Mouse (Mus musculus) midbrain, embryonic 11.5 days (tissue): ENCODE data around the gene Bloc1s6. TPM values are rescaled to one million over a fixed set of nuclear protein-coding genes. Genes with fewer than 3 reads are reported as not detected.
A peak's percentile ranks its signal among the peaks of the same experiment; 100 is the strongest.

Experiments used
- ATAC-seq: fragments of 200-750 bp; cut with Nextera tagmentation; 2 replicates; pipeline ENCODE4 v1.8.0; 2017; ENCODE audit warnings: moderate TSS enrichment, moderate library complexity; ENCODE audit not compliant: low FRiP score
- DNase-seq: peaks from one replicate; pipeline ENCODE4 v3.0.0; 2015; ENCODE audit warnings: low spot score; ENCODE audit errors: missing footprints
- H3K27ac ChIP-seq: fragments of 300-500 bp; sonication (generic); 2 replicates; pipeline ENCODE4 v1.5.1; 2014; ENCODE audit warnings: low read depth, low read length
- H3K27me3 ChIP-seq: fragments of 300-500 bp; sonication (generic); 2 replicates; pipeline ENCODE4 v1.6.1; 2014; ENCODE audit warnings: mild to moderate bottlenecking, low read length, moderate library complexity, mixed read lengths; ENCODE audit not compliant: control insufficient read depth, insufficient read depth
- H3K36me3 ChIP-seq: fragments of 300-500 bp; sonication (generic); 2 replicates; pipeline ENCODE4 v1.6.1; 2014; ENCODE audit warnings: mild to moderate bottlenecking, low read length, moderate library complexity, mixed read lengths; ENCODE audit not compliant: control insufficient read depth, insufficient read depth
- H3K4me1 ChIP-seq: fragments of 300-500 bp; sonication (generic); 2 replicates; pipeline ENCODE4 v1.6.1; 2014; ENCODE audit warnings: low read length; ENCODE audit not compliant: control insufficient read depth, insufficient read depth
- H3K4me2 ChIP-seq: fragments of 300-500 bp; sonication (generic); 2 replicates; pipeline ENCODE4 v1.6.1; 2014; ENCODE audit warnings: mild to moderate bottlenecking, moderate library complexity
- H3K4me3 ChIP-seq: fragments of 300-500 bp; sonication (generic); 2 replicates; pipeline ENCODE4 v1.5.1; 2014; ENCODE audit warnings: low read depth, low read length
- H3K9ac ChIP-seq: fragments of 300-500 bp; sonication (generic); 2 replicates; pipeline ENCODE4 v1.6.1; 2014; ENCODE audit warnings: low read length
- H3K9me3 ChIP-seq: fragments of 300-500 bp; sonication (generic); 2 replicates; pipeline ENCODE4 v1.6.1; 2016; ENCODE audit warnings: low read length; ENCODE audit not compliant: control insufficient read depth
- WGBS: fragments of 180-500 bp; shearing (Covaris S2); extraction: QIAGEN DNeasy Blood & Tissue Kit; methylation state at CpG from one replicate; pipeline ENCODE4 v1.1.7; 2014; 5-methylcytosine and 5-hydroxymethylcytosine counted together
- polyA plus RNA-seq: library from polyadenylated mRNA; unstranded; fragments of >200 nt; fragmentation: Nextera tagmentation; extraction: Ambion mirVana; gene quantifications from 2 replicates; pipeline ENCODE4 v1.2.1, GENCODE M21; 2014

The Bloc1s6 gene
- polyA plus RNA-seq, 1 experiment from 2014 or later, result 78.1 TPM

DNA sequence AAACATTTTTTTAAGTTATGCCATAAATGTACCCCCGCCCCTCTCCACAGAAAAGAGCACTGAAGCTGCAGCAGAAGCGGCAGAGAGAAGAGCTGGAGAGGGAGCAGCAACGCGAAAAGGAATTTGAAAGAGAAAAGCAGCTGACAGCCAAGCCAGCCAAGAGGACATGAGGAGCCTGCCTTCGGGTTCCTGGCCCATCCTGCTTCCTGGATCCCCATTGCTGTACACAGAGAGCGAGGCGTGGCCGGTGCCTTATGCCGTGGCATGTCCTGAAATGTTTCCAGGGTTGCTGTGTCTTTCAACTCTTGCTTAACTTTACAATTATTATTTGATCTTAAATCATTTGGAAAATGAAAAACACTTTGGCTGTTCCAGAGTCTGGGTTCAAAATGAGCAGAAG, 8.2 kb downstream of the Bloc1s6 start:
- Histone ChIP-seq H3K4me2 (no peak overlapping the region), H3K9me3 (no peaks in the 10 kb centered on the region), H3K4me3 (no peak overlapping the region), H3K36me3 (no peaks in the 10 kb centered on the region; the same call in 1 of the 2 replicates), H3K9ac (no peak overlapping the region), H3K27me3 (no peaks in the 10 kb centered on the region), H3K27ac (no peak overlapping the region), H3K4me1 (no peaks in the 10 kb centered on the region)
- no peak for DNase-seq
- ATAC-seq, result no peak
- WGBS, result 91% methylated on average over 9 of the region's 9 CpGs

DNA sequence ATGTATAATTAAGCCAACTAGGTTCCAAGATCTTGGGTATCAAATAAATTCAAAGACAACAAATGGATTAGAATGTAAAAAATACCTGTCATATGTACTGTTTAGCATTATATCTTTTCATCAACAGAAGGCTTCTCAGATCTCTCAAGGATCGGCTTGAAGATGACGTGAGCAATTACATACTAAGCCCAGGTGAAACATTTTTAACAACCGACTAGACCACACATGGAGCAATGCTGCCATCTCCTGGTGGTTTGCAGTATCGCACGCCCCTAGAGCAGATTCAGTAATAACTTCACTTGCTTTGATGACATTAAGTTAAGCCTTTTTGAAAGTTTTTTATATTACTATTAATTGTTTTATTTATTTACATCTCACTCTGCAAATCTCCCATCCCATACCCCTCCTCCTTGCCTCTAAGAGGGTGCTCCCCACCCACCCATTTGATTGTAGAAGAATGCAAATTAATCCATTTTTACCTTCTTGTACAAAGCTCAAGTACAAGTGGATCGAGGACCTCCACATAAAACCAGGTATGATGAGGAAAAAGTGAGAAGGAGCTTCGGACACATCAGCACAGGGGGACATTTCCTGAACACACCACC, 15.5 kb downstream of the Bloc1s6 start:
- ATAC-seq (peak; percentile 52; the same call in 1 of the 2 replicates), DNase-seq (peak; percentile 96)
- no peak overlapping the region for H3K27ac ChIP-seq
- H3K4me2 ChIP-seq, result no peak overlapping the region
- no peak overlapping the region for H3K9ac ChIP-seq
- no peaks in the 10 kb centered on the region for H3K36me3 ChIP-seq
- H3K4me1 ChIP-seq, result no peaks in the 10 kb centered on the region
- no peaks in the 10 kb centered on the region for H3K27me3 ChIP-seq
- no peak overlapping the region for H3K4me3 ChIP-seq
- no peaks in the 10 kb centered on the region for H3K9me3 ChIP-seq
- 17% methylated on average over 7 of the region's 7 CpGs for WGBS

DNA sequence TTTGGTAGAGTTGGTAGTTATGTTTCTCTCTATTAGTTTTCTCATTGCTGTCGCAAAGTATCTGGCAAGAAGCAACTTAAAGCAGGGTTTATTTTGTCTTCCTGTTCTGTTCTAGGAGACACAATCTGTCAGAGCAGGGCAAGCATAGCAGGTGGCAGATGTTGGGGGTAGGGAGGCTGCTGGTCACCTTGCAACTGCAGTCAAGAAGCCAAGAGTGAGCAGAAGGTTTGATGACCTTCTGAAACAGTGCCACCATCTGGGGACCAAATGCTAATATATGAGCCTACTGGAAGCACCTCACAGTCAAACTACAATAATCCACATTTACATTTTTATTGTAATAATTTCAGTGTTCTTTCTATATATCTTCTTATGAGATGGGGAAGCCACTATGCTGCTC, 21.5 kb downstream of the Bloc1s6 start:
- ATAC-seq, result no peak
- no peak overlapping the region for H3K9ac ChIP-seq
- no peak overlapping the region for H3K4me3 ChIP-seq
- DNase-seq, result no peak
- H3K27me3 ChIP-seq, result 0 out of 2 replicates have a peak, but pooled peaks cover under 1% of the 10 kb centered on the region
- H3K27ac ChIP-seq, result no peak overlapping the region
- no peaks in the 10 kb centered on the region for H3K36me3 ChIP-seq
- H3K9me3 ChIP-seq, result no peaks in the 10 kb centered on the region
- H3K4me1 ChIP-seq, result no peaks in the 10 kb centered on the region
- no peak overlapping the region for H3K4me2 ChIP-seq
- 88% methylated on average over 1 of the region's 1 CpGs for WGBS

DNA sequence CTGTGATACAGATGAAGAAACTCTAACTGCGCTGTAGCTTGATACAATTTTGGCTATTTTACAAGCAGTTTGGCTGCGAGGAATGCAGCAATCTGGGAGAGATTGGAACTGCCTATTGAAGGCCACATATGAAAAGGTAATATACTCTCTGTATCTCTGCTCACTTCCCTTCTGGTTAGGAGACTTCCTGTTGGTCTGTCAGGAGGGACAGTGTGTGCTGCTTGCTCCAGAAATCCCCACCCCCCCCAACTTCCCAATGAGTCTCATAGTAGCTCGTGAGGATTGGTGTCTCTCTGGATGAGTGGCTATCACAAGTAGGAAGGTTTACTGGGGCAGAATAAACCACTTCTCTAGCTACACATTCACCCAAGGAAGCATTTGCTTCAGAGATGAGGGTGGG, 24.7 kb downstream of the Bloc1s6 start:
- Histone ChIP-seq H3K9ac (no peak overlapping the region), H3K9me3 (no peaks in the 10 kb centered on the region), H3K4me2 (no peak overlapping the region), H3K27ac (no peak overlapping the region), H3K4me1 (no peaks in the 10 kb centered on the region), H3K36me3 (no peaks in the 10 kb centered on the region), H3K27me3 (peaks cover 2% of the 10 kb centered on the region), H3K4me3 (no peak overlapping the region)
- ATAC-seq (no peak), DNase-seq (no peak)
- 74% methylated on average over 3 of the region's 3 CpGs for WGBS

DNA sequence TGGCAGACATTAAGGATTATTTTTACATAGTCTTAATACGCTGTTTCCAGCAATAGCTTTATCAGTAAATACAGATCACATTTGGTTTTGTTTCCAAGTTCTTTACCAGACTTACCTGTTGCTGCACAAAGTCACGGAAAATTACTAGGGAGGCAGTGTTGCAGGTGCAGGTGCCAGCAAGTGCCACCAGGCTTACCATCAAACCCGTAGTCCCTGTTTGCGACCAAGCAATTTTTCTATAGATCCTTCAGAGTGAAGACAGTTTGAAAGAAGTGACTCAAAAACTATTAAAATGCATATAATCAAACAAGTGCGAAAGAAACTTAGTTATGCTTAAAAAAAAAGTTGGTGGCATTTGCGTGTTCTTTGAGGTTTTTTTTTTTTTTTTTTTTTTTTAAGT, 26.2 kb downstream of the Bloc1s6 start:
- peaks cover 2% of the 10 kb centered on the region for H3K27me3 ChIP-seq
- peak overlapping the region; percentile 61; the same call in 1 of the 2 replicates for H3K4me2 ChIP-seq
- DNase-seq (no peak), ATAC-seq (no peak)
- no peak overlapping the region for H3K4me3 ChIP-seq
- H3K9me3 ChIP-seq, result no peaks in the 10 kb centered on the region
- H3K4me1 ChIP-seq, result no peaks in the 10 kb centered on the region
- no peak overlapping the region for H3K27ac ChIP-seq
- H3K9ac ChIP-seq, result no peak overlapping the region
- 48% methylated on average over 6 of the region's 6 CpGs for WGBS
- H3K36me3 ChIP-seq, result no peaks in the 10 kb centered on the region

DNA sequence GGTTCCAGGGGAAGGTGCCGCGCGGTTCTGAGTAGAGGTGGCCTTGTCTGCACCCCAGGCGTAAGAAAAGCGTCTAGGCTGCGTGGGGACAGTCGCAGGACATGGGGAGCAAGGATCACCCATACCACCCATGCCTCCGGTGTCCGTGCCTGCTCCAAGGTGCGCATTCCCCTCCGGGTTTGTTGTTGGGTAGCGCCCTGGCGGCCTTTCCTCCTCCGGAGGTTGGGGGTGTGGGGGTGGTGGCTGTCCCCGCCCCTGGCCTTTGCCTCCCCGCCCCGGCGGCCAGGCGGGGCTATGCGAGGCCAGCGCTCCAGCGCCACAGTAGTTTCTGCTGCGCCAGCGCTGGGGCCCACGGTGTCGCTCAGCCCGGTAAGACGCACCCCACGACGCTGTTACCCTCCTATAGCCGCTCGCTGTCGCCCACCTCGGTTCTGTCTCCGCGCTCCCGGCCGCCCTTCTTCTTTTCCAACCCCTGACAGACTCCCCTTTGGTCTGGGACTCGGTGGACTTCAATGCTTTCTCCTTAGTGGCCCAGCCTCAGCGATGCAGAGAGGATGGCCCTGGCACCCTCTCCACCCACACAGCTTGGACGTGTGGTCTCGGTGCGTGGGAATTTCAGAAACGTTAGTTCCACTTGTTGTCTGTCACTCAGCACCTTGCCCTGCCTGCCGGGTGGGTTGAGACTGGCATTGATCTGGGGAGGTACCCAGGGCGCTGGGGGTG, 26.9 kb downstream of the Bloc1s6 start, which contains the start of gene Sqor:
TSS of gene Sqor (plus strand) at position 167 of the 723 bp plus-strand sequence.
- Histone ChIP-seq H3K4me3 (peak within 1 kb of the TSS; percentile 39), H3K36me3 (no peaks in the 10 kb centered on the region), H3K9ac (peak within 1 kb of the TSS; percentile 18), H3K27me3 (peaks cover 2% of the 10 kb centered on the region), H3K9me3 (no peaks in the 10 kb centered on the region), H3K27ac (no peak within 1 kb of the TSS), H3K4me1 (no peaks in the 10 kb centered on the region), H3K4me2 (peak within 1 kb of the TSS; percentile 61)
- under 1% methylated on average over 46 of the region's 46 CpGs for WGBS
- ATAC-seq (peak; percentile 70), DNase-seq (peak; percentile 91)

DNA sequence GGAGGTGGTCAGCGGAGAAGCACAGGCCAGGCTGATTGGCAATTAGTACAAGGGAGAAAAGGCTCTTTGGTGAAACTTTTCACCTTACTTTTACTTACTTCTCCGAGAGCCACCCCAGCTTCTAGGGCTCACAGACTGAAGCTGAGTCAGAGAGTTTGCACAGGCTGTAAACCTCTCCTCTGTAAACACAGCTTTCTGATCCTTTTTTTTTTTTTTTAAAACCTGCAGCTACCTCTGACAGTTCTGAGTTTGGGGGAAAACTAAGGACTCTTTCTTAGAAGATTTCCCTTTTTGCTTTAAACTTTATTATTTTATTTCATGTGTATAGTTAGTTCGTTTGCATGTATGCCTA, 27.5 kb downstream of the Bloc1s6 start:
- peak overlapping the region; percentile 18 for H3K9ac ChIP-seq
- no peaks in the 10 kb centered on the region for H3K9me3 ChIP-seq
- 42% methylated on average over 3 of the region's 3 CpGs for WGBS
- no peaks in the 10 kb centered on the region for H3K36me3 ChIP-seq
- ATAC-seq, result 0 out of 2 replicates have a peak, but pooled peaks have one; percentile 14
- no peak overlapping the region for H3K27ac ChIP-seq
- H3K4me1 ChIP-seq, result no peaks in the 10 kb centered on the region
- H3K4me3 ChIP-seq, result peak overlapping the region; percentile 39
- peak overlapping the region; percentile 61 for H3K4me2 ChIP-seq
- DNase-seq, result peak; percentile 85
- peaks cover 2% of the 10 kb centered on the region for H3K27me3 ChIP-seq

DNA sequence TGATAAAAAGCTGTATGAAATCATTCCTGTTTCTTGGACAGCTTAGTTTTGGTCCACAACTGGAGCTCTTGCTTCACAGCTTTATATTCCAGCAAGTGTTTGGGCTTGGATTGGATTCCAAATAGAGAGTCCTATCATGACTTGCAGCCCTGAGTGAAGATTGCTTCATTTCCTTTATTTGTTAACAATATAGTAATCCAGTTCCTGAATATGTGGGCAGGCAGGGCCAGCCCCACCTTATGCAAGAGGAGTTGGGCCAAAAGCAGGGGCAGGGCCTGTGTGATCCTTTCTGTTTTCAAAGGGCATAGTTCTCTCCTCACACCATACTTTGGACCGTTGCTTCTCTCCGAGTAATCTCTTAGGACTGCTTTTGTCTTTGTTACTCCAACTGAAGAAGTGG, 32.7 kb downstream of the Bloc1s6 start:
- Histone ChIP-seq H3K4me2 (no peak overlapping the region), H3K4me3 (no peak overlapping the region), H3K36me3 (no peaks in the 10 kb centered on the region), H3K27ac (no peak overlapping the region), H3K9ac (no peak overlapping the region), H3K4me1 (no peaks in the 10 kb centered on the region), H3K27me3 (no peaks in the 10 kb centered on the region), H3K9me3 (no peaks in the 10 kb centered on the region)
- DNase-seq (no peak), ATAC-seq (no peak)
- WGBS, result 90% methylated on average over 2 of the region's 2 CpGs

DNA sequence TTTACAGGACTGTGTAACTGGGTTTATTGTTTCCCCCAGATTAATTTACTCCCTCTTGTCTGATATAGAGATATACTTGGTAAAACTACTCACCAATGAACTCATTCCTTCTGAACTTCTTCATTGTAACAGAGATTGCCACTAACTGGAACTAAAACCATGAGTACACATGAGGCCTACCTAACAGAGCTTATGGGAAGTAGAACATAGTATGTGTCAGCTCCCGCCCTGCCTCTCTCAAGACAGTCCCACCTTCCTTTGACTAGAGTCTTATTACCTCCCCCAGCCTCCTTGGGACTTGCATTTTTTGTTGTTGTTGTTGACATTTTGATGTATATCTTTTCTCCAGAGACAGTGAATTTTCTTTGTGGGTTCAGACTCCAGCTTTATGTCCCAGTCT, 34.6 kb downstream of the Bloc1s6 start:
- Histone ChIP-seq H3K4me2 (no peak overlapping the region), H3K9ac (no peak overlapping the region), H3K9me3 (no peaks in the 10 kb centered on the region), H3K4me1 (no peaks in the 10 kb centered on the region), H3K27ac (no peak overlapping the region), H3K27me3 (no peaks in the 10 kb centered on the region), H3K36me3 (no peaks in the 10 kb centered on the region), H3K4me3 (no peak overlapping the region)
- DNase-seq (no peak), ATAC-seq (no peak)
- 89% methylated on average over 1 of the region's 1 CpGs for WGBS
